Mouse (Mus musculus) megakaryocyte, adult 5-6 weeks (primary cell): Measurements from ENCODE around the gene Fut2. TPM values are rescaled to one million over a fixed set of nuclear protein-coding genes. Genes with fewer than 3 reads are reported as not detected.

Source experiments
- ATAC-seq: 2 replicates; pipeline ENCODE4 v1.8.0; 2016; ENCODE audit warnings: mild to moderate bottlenecking, inconsistent platforms; ENCODE audit not compliant: poor library complexity, severe bottlenecking
- total RNA-seq, 2 experiments: library from RNA; stranded (forward) in 1 of 2; stranded (reverse) in 1 of 2; fragments of 153-499, 151-499 nt in 1 of 2; fragments of 221-1000, 200-1000 nt in 1 of 2; gene quantifications; 2 replicates each; pipeline versions ENCODE4 v1.2.3 to v1.2.4; 2015 to 2017

Fut2 gene
- not detected in 2 replicates for total RNA-seq (2015)
- total RNA-seq (2017), result not detected in 2 replicates

DNA sequence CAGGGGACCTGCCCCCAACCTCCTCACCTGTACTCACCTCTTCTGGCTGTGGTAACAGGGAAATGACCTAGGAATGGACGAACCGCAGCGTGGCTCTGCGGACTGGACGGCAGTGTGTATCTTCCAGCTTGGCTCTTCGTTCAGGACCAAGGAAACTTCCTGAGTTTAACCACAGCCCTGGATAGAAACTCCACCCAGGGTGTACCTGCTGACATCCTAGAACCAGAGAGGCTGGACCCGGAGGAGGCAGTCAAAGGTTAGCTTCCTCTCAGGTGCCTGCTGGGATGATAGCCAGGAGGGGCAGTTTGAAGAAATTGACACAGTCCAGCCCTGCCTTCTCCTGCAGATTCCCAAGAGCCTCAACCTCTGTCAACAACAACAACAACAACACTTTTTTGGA is at the start of gene Fut2:
Gene Fut2, minus strand, starts transcription at position 234 of the 400 bp plus-strand sequence.
- ATAC-seq, result no peak

DNA sequence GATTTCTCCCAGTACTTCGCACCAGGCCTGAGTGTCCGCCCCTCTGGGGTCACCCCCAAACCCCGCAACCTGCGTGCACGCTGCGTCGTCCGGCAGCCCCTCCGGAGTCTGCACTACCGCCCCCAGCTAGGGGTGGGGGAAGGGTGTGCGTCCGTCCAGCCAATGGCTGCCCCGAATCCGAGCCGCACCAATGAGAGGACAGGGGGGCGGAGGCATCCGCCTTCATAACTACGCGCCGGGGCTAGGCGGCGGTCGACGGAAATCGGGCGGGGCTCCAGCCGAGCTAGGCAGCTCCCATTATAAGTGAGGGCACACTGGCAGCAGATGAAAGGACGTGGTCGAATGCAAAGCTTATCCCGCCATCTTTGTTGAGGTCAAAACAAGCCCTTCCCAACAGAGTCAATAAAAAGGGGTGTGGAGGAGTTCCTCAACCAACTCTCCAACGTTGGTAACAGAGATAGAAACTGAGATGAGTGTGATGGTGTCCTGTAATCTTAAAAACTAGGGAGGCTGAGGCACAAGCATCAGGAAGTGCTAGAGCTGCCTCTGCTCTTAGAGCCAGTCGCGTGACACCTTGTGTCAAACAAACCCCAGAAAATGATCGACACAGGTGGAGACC is 49.0 kb upstream of the Fut2 start, which contains the start of gene Rpl18:
Gene Rpl18, plus strand, starts transcription at position 368 of the 619 bp plus-strand sequence.
- ATAC-seq, result peak; percentile 74

DNA sequence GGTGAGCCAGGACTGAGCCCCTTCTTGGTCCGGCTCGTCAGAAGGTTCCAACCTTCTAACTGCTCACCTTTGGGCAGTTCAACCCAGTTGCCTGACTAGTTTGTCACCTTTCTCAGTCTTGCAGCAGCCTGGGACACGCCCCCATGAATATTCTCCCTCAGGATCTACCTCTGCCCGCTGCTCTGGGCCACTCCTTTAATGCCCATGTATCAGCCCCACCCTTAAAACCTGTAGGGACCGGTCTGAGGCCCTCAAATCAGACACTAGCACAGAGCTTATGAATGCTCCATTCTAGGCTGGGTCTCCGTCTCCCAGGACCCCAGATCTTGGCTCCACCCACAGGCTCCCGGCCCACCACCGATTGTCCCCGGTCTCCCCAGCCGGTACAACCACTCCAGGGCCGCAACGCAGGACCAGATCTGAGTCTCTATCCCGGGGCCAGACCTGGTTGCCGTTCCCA is 48.5 kb upstream of the Fut2 start:
- ATAC-seq, result no peak

DNA sequence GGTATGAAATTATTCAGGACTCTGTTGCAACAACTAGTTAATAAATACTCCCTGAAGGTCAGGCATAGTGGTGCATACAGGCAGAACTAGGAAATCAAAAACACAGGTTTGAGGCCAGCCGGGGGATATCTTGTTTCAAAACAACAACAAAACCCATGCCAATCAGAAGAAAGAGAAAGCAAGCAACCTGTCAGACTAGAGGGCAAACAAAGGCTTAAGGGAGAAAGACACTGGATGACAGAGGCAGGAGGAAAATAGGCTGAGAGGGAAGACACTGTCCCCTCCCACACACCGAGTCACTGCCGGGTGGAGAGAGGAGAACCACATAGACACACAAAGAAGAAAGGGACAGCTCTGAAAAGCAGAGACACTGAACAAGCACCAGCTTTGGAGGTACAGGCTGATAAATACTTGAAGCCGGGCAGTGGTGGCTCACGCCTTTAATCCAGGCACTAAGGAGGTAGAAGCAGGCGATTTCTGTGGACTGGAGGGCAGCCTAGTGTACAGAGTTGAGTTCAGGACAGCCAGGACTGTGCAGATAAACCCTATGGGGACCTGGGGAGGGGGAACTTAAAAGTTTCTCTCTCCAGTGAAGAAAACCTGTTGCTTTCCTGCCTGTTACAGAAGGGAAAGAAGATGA is 47.8 kb upstream of the Fut2 start:
- ATAC-seq, result no peak

- no peak for ATAC-seq
Observed at GRCm38 (mm10) chr7:45713396-45713795, 47.2 kb upstream of the Fut2 start.

GRCm38 (mm10) chr7:45712022-45712757 is 46.0 kb upstream of the Fut2 start:
- ATAC-seq, result no peak

DNA sequence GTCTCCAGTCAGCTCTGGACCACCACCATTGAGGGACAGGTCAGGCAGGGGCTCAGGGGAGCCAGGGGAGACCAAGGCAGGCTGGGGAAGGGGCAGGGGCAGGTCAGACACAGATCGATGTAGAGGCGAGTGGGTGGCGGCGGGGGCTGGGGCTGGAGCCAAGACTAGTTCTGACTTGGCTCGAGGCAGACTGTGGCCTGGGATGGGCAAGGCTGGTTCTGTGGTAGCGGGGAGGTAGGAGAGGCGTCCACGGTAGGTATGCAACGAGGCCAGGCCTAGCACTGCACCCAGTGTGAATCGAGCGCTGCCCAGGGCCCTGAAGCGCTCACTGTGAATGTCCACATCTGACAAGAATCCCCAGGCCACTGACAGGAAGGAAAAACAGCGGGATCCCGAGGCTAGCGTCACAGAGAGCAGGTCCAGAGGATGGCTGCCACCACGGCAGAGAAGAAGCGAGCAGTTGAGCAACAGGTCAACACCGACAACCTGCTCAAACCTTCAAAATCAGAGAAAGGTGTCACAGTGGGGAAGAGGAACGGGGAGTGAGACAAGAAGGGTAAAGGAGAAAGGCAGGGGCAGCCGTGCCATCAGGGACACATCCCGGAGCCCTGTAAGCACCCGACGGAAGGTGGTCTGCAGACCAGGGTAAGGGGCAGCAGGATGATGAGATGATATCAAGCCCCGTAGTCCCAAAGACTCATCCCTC is 45.3 kb upstream of the Fut2 start:
- no peak for ATAC-seq

DNA sequence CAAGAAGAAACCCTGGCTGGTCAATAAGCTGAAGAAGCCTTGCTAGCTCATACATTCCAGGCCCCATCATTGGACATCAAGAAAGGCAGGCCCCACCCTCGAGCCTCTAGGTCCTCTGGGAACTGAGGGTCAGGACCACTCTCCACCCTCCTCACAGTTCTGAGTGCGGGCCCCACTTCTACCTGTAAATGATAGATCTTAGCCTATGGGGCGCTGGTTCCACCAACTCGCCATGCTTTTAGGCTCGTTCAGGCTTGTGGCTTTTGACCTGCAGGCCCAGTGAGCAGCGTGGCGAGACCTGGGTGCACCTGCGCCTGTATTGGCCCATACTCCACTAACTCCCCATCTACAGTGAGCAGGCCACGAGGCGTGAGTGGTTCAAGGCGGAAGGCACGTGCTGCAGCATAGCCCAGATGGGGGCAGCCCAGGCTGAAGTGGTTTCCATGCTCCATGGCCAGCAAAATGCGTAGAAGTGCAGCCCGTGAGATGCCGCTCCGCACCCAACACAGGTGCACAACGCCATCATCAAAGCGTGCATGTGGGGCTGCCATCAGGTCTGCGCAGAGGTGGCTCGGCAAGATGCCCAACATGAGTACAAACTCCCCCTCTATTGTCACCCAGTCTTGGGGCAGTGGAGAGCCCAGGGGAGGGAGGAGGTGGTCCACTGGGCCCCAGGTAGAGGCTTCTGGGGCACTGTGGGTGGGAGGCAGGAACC is 44.4 kb upstream of the Fut2 start:
- no peak for ATAC-seq

DNA sequence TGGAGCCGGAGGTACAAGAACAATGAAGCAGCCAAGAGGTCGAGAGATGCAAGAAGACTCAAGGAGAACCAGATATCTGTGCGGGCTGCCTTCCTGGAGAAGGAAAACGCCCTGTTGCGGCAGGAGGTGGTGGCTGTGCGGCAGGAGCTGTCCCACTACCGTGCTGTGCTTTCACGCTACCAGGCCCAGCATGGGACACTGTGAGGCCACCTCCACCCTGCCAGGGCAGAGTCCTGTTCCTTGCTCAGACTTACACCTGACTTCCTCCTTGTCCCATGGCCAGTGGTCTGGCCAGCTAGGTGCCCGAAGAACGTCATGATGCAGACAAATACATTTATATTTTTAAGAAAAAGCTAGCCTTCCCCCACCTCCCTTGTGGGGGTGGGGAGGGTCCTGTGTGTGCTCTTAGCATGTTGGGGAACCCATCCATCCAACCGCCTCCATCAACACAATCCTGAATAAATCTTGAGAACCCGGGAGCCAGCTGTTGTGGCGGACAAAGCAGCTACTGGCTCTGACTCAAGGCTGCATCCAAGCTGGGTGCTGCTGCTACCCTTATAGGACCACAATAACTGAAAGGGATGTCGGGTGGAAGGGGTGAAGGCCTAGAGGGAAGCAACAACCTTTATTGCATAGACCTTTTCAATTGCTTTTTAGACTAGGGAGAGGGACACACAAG is 43.6 kb upstream of the Fut2 start:
- no peak for ATAC-seq

DNA sequence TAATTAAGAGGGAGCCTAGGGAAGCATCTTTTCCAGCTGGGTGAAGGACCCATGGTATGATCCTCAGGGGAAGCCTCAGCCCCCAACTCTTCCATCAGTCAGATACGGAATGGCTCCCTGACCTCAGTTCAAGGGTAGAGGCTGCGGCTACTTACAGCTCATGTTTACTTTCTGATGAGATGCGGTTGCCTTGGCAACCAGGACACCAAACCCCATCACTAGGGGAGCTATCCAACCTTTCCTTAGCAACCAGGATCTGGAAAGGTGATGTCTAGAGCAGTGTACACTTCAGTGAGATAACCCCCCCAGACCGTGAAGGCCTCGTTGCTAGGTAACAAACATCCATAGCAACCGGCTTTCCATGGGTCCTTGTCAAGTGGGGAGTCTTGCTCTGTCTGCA is 42.8 kb upstream of the Fut2 start:
- no peak for ATAC-seq

GRCm38 (mm10) chr7:45708221-45708761 is 42.1 kb upstream of the Fut2 start:
- 0 out of 2 replicates have a peak, but pooled peaks have one; percentile 3 for ATAC-seq

GRCm38 (mm10) chr7:45707375-45707967 is 41.3 kb upstream of the Fut2 start:
- peak; percentile 64 for ATAC-seq

GRCm38 (mm10) chr7:45706721-45707241 is 40.6 kb upstream of the Fut2 start:
- peak; percentile 23 for ATAC-seq

GRCm38 (mm10) chr7:45705873-45706281 is 39.7 kb upstream of the Fut2 start:
- ATAC-seq, result no peak

DNA sequence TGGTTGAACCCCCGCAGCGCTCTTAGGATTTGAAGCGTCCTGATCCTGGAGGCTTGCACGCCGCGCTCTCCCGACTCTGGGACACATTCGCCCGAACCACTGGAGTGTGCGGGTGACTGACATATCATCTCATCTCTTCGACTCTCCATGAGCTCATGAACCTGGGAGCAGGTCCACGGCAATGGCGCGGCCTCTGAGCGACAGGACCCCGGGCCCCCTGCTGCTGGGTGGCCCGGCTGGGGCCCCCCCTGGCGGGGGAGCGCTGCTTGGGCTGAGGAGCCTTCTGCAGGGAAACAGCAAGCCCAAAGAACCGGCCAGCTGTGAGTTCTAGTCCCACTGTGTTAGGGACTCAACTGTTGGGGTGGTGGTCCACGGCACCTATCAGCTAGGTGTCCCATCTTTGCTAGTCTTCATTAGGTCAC is 39.3 kb upstream of the Fut2 start:
- ATAC-seq, result no peak

- peak; percentile 77 for ATAC-seq
Observed at GRCm38 (mm10) chr7:45704730-45705442, 38.7 kb upstream of the Fut2 start, which contains the start of gene Dbp. Dbp (plus strand) TSS chr7:45705088.

DNA sequence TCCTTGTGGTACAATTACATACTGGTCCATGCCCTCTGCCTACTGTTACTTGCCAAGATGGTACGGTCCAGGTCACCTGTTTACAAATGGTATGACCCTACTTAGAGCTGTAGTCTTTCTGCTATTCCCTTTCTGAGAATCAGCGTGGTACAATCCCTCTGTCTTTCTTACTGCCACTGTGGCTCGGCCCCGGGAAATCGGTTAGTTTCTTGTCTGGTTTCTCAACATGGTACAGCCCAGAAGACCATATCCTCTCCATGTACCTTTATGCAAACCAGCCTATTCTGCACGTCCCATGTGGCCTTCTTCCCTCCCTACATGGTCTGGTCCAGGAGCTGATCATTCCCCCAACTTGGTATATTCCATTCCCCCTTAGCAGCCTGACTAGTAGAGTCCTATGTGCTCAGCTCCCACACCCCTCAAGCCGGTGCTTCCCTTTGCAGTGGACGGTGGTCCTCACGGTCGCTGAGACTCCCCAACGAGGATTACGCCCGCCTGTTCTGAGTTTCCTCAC is 37.9 kb upstream of the Fut2 start:
- no peak for ATAC-seq

DNA sequence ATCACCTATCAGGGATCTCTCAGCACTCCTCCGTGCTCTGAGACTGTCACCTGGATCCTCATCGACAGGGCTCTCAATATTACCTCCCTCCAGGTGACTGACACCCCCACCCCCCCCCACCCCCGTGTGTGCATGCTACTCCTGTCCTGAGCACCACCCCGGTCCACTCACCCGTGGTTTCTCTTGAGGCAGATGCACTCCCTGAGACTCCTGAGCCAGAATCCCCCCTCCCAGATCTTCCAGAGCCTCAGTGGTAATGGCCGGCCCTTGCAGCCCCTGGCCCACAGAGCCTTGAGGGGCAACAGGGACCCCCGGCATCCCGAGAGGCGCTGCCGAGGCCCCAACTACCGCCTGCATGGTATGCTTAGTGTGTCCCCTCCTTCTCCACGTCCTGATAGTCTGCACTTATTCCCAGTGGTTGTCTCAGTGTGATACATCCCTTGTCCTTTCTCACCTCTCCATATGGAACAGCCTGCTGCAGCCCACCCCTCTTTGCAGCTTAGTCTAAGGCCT is 37.4 kb upstream of the Fut2 start:
- no peak for ATAC-seq
